In the genomic region with DNA sequence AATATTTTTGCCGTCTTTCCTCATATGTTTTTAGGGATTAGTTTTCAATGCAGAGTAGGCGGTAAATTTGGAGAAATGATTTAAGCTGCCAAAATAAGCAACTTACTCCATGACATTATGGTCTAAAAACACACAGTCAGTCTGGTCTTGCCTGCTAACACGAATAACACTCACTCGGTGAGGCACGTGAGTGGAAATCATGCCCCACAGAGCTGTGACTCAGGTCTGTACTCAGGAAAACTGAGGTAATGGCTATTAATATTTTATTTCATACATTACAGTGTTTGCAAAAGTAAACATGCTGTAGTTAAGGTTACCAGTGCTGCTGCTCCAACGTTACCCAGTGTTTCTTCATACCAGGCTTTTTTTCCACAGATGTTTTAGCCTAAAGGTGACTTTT, we compare ENCODE assay signal across 14 mouse cellular contexts.
DNase-seq lines count a peak whose midpoint lies in the region; ATAC-seq and TF ChIP-seq lines count a peak whose summit lies in the region.
"Had no signal": no experiment of that assay in that cellular context is flagged by ENCODE, and none has a peak within 500 bp of the region (broad histone marks: within the 10 kb centered on the region; RNA-seq: fewer than 3 reads in every experiment).

No protein-coding gene starts in this region.

- no peaks in the 10 kb centered on the region for H3K27me3 ChIP-seq in heart, adult 2 months (ENCODE audit: control insufficient read depth, insufficient read depth, low read length)
- no peaks in the 10 kb centered on the region for H3K27me3 ChIP-seq in heart, postnatal 0 days (ENCODE audit: control insufficient read depth, insufficient read depth, low read length)
- H3K27me3 ChIP-seq: liver, embryonic 12.5 days; megakaryocyte, embryonic 14.5 days had no signal

- H3K9me3 ChIP-seq in heart, postnatal 0 days (replicated peaks; ENCODE audit: control insufficient read depth, low read length): no peaks in the 10 kb centered on the region
- H3K9me3 ChIP-seq: liver, embryonic 12.5 days; megakaryocyte, embryonic 14.5 days had no signal

- peak overlapping the region; percentile 75 for H3K27ac ChIP-seq in heart, adult 2 months
- peak overlapping the region; percentile 79; the same call in 1 of the 2 replicates for H3K27ac ChIP-seq in heart, postnatal 0 days (ENCODE audit: low read depth)
- H3K27ac ChIP-seq: liver, embryonic 12.5 days had no signal

- intact Hi-C loops in heart, adult 2 months (cut with DNase I): no loop called here
- intact Hi-C loops in heart, postnatal 14 days (cut with DNase I): no loop called here

- peaks cover 7% of the 10 kb centered on the region for H3K4me1 ChIP-seq in heart, adult 2 months (ENCODE audit: control insufficient read depth, insufficient read depth, low read length)
- H3K4me1 ChIP-seq in heart, postnatal 0 days (ENCODE audit: control insufficient read depth, insufficient read depth): no peaks in the 10 kb centered on the region; the same call in 1 of the 2 replicates
- H3K4me1 ChIP-seq: liver, embryonic 12.5 days had no signal

- no peak overlapping the region for H3K9ac ChIP-seq in heart, adult 2 months (ENCODE audit: low read depth, low read length)
- no peak overlapping the region for H3K9ac ChIP-seq in heart, postnatal 0 days (replicated peaks; ENCODE audit: low read depth, low read length)
- H3K9ac ChIP-seq: liver, embryonic 12.5 days had no signal

- ATAC-seq in heart, postnatal 0 days (ENCODE audit: insufficient read depth, low read depth): peak; percentile 60; the same call in 1 of the 2 replicates
- ATAC-seq: liver, embryonic 12.5 days had no signal

- WGBS in heart, adult 2 months: 44% methylated on average over 6 of the region's 6 CpGs
- WGBS in heart, postnatal 0 days: 55% methylated on average over 6 of the region's 6 CpGs

- no peak overlapping the region for H3K4me3 ChIP-seq in heart, adult 2 months
- H3K4me3 ChIP-seq in heart, postnatal 0 days (ENCODE audit: low read depth, low read length): no peak overlapping the region
- H3K4me3 ChIP-seq: erythroblast, embryonic 14.5 days; liver, embryonic 12.5 days; megakaryocyte, embryonic 14.5 days had no signal

- TF ChIP-seq CTCF in heart, adult 2 months (IDR thresholded peaks at IDR 0.05): no peak
- no peak for TF ChIP-seq CTCF in heart, postnatal 0 days (IDR thresholded peaks at IDR 0.05; ENCODE audit: low read depth)

- no peak overlapping the region for H3K4me2 ChIP-seq in heart, postnatal 0 days (ENCODE audit: low read depth, low read length)
- H3K4me2 ChIP-seq: liver, embryonic 12.5 days had no signal

- TF ChIP-seq POLR2A in heart, adult 2 months (IDR thresholded peaks at IDR 0.05; ENCODE audit: insufficient read depth, low read depth, low read length): no peak

- H3K36me3 ChIP-seq in heart, adult 2 months (ENCODE audit: control insufficient read depth, insufficient read depth, low read length): no peaks in the 10 kb centered on the region
- no peaks in the 10 kb centered on the region for H3K36me3 ChIP-seq in heart, postnatal 0 days (replicated peaks; ENCODE audit: control insufficient read depth, insufficient read depth, low read length)
- H3K36me3 ChIP-seq: liver, embryonic 12.5 days had no signal

- DNase-seq in heart, adult 2 months: peak; percentile 25 to 44
- DNase-seq in heart, postnatal 14 days: no peak
- DNase-seq in lung, postnatal 36 days: peak; percentile 43
- no peak for DNase-seq in lung, postnatal 14 days
- DNase-seq in heart, postnatal 0 days (ENCODE audit: low spot score): peak; percentile 43
- no peak for DNase-seq in embryo, embryonic 10.5 days (ENCODE audit: low spot score)
- no peak for DNase-seq in adrenal gland, postnatal 10 days
- DNase-seq in right cerebral cortex, postnatal 4 days: no peak
- DNase-seq: adrenal gland, adult 8-10 months; kidney, postnatal 10 days; thymus, postnatal 4 days had no signal

- no peak for TF ChIP-seq EP300 in heart, adult 2 months (IDR thresholded peaks at IDR 0.05; ENCODE audit: insufficient read depth, low read depth, low read length)
- no peak for TF ChIP-seq EP300 in heart, postnatal 0 days (IDR thresholded peaks at IDR 0.05; ENCODE audit: low read depth)

- H3K79me2 ChIP-seq in heart, adult 2 months (replicated peaks; ENCODE audit: control insufficient read depth, insufficient read depth, low read length): no peaks in the 10 kb centered on the region

Comparison
In these comparisons a context has a peak if more than half of its experiments do, and no peak if none do; other contexts are left out.
1. DNase-seq: peak in heart, adult 2 months (2 of 2), lung, postnatal 36 days (single experiment) and heart, postnatal 0 days (single experiment); none in heart, postnatal 14 days (0 of 2), lung, postnatal 14 days (single experiment), embryo, embryonic 10.5 days (single experiment), adrenal gland, postnatal 10 days (single experiment) and right cerebral cortex, postnatal 4 days (single experiment).